Mouse (Mus musculus) erythroblast, adult 5-6 weeks (primary cell): ENCODE measurements around the gene Engase. TPM values are rescaled to one million over a fixed set of nuclear protein-coding genes. Genes with fewer than 3 reads are reported as not detected.

Experiments used
- ATAC-seq: replicated peaks from 2 replicates; pipeline ENCODE4 v1.8.0; 2016; ENCODE audit warnings: moderate number of reproducible peaks, mild to moderate bottlenecking, moderate TSS enrichment, inconsistent platforms; ENCODE audit not compliant: poor library complexity, low FRiP score, severe bottlenecking
- total RNA-seq, 2 experiments: library from RNA; stranded (forward) in 1 of 2; stranded (reverse) in 1 of 2; fragments of 150-400 nt in 1 of 2; fragments of 200-764, 138-1000 nt in 1 of 2; gene quantifications; 2 replicates each; pipeline versions ENCODE4 v1.2.3 to v1.2.4; 2015 to 2017; ENCODE audit warnings: low replicate concordance in 2 of 2

The Engase gene
- total RNA-seq, 2 experiments from 2014 or later, result 0.85 to 2.1 TPM

DNA sequence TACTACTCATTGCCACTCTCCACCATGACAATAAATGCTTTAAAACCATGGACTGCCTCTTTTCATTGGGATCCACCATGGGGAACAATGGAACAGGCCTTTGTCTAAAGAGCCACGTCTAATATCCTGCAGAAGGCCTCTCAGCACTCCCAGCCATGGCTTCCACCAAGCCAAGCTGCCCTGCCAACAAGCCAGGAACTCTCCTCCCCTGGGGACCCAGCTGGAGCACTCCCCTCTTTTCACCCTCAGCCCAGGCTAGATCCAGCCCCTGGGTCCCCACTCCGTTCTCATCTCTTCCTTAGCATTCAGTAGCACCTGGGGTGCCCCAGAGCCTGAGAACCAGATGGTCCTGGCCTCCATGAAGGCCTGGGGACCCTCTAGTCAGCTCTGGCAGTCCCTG lies 23.7 kb upstream of the Engase start:
- no peak for ATAC-seq

DNA sequence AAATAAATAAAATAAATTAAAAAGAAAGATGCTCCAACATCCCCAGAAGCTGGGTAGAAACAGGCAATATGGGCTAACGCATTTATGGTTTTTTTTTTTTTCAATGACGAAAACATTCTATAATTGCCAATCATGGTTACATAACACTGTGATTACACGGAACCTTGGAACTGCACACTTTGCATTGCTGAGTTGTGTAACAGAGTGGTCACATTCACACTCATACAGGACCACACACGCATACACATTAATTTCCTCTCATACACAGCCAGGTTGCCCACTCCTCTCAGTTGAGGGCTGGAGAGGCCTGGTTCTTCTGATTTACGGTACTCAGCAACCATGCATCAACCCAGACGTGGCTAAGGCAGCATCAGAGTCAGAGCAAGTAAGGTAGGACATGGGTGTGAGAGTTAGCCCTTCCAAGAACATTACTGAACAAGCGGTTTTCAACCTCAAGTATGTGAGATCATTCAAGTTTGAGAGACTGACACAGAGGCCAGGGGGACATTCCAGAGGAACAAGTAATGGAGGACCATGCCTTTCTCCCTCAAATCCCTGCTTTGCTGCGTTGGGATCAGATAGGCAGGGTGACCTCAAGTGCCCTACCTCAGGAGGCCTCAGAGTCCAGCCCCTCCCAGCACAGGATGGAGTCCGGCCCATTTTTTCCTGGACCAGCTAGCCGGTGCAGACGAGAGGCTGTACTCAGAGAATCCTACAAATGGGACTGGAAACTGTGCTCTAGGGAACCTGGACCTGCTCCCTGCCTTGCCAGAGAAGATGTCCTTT lies 22.6 kb upstream of the Engase start:
- no peak for ATAC-seq

DNA sequence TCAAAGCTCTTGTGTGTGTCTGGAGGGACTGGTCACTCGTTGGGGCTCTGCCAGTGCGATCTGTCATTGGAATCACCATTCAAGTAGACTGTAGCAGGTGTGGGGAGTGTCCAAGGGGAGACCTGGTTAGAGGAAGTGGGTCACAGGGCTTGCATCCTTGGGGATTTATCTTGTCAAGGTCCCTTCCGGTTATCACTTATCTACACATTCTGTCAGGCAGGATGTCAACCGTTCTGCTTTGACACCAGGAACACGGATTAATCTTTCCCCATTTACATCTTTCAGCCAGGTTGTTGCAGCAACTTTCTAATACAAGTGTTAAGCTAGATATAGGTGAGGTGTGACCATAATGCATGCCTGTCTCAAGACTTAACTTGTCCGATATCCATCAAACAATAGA lies 20.8 kb upstream of the Engase start:
- no peak for ATAC-seq

DNA sequence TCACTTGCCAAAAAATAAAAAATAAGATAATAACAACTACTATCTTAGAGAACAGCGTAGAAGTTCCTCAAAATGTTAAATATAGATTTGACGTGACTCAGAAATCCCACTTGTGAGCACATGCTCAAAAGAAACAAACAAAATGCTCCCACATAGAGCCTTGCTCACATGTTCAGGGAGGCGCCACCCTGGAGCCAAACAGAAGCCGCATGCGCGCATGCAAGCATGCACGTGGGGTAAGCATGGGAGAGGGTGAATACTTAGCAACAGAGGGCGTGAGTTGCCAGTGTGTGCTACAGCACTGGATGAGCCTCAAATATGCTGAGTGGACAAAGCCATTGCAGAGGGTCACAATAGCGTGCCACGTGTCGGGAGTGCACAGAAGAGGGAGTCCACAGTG lies 19.7 kb upstream of the Engase start:
- no peak for ATAC-seq

DNA sequence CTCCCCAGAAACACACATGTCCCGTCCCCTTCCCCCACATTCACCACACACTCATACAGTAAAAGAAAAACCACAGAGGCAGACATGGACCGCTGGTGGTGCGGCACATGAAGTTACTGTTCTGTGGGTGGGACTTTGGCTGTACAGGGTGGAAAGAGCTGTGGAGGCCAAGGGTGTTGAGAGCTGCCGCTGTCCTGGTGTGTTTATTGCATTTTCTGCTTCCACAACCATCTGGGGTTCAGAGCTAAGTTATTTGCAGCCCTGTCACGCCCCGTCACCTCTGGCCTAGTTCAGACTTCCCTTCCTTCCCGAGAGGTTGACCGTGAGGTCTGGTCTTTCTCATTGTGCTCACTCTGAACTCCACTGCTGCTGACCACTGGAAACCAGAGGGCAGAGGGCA lies 17.6 kb upstream of the Engase start:
- ATAC-seq, result no peak

DNA sequence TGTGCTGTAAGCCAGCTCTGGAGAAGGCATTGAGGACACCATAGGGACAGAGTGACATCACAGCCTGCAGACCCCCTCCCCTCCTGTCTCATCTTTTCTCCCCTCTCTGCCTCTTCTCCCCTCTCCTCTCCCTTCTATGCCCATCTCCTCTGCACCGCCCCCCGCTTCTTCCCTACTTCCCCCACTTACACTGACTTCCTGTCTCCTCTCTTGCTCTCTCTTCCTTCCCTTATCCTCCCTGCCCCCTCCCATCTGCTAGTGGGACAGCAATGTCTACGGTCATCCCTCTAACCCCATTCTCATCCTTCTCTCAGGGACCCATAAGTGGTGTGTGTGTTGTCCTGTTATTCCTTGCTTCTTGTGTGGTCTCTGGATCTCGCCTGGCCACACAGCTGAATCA lies 17.1 kb upstream of the Engase start:
- ATAC-seq, result no peak

DNA sequence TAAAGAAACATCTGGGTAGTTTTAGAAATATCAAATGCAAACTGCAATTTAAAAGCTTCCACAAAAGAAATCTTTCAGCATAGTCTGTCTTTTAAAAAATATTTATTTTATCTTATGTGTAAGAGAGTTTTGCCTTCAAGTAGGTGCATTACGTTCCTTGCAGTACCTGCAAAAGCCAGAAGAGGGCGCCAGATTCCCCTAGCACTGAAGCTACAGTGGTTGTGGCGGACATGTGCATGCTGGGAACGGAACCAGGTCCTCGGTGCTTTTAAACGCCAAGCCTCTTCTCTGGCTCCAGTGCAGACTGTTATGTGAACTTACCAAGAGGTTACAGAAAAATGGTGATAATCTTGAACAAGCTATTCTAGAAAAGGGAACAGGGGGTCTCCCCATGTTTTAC lies 16.3 kb upstream of the Engase start:
- ATAC-seq, result no peak

DNA sequence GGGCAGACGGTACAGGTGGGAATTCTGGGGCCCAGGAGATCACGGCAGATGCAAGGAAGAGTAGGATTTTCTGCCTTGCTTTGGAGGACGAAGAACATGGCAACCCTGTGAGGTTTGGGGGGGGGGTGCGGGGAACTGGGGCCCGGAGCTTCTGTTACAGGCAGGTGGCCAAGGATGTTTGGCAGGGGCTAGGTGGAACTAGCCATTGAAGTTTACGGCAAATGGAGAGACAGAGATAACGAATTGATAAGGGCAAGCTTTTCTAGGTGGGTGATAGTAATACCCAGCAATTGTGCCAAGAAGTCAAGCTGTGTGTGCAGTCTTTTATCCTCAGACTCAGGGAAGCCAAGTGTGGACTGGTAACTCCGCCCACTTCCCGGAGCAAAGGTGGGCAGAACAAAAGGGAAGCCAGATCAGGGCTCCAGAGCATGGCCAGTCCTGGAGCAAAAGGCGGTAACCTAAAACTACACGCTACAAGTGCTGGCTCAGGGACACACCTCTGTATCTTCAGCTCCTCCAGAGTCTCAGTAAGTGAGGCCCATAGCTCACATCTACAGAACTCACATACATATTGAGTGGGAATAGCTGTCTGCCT lies 9.1 kb upstream of the Engase start:
- ATAC-seq, result no peak

DNA sequence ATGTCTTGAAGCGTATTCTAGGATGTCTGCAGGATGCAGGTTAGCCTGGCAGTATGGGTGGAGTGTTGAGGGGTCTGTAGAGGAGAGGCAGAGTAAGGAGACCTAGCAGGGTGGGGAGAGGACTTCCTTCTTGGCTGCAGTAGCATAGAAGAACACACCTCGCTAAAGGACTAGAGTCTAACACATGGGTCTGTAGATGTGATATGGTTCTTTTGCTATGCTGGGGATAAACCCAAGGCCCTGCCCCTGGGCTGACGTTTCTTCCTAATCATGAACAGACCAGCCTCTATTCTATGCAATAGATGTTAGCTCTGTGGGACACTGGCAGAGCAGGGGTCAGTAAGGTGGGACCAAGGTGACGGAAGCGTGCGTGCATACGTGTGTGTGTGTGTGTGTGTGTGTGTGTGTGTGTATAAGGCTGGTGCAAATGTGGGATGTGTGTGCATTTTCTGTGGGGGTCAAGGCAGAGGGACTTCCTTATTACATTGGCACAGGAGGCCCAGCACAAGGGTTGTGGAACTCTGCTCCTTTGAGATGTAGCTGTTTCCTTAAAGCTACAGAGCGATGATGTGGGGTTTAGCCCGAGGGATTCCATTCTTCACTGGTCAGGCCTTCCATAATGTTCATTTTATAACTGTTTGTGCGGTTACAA lies 7.0 kb upstream of the Engase start:
- ATAC-seq, result no peak

DNA sequence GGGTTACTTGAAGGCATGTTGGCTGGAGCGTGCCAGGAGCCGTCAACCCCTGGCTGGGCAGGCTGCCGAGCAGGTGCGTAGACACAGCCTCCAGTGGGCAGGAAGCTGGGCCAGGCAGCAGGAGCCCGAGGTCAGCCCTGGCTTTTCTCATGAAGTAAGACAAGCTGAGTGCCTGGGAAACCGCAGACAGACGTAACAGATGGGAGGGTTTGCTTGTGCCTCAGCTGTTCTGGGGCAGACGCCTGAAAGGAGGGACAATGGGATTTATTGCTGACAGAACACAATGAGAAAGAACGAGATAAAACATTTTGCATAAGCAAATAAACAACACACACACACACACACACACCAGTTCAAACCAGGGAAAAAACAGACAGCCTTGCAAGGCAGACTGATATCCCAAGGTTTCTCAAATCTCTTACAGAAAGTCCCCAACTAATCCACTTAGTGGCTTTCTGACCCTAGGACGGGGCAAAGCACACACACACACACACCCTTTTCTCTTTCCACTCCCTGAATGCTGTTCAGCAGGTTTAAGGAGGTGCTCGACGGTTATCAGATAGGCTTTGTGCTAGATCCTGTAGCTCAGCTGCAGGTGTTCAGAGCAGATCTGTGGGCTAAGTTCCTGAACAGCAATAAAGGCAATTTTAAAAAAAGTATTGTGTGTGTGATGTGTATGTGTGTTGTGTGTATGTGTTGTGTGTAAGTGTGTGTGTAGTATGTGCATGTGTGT lies 6.2 kb upstream of the Engase start:
- peak; percentile 29; the same call in 1 of the 2 replicates for ATAC-seq

DNA sequence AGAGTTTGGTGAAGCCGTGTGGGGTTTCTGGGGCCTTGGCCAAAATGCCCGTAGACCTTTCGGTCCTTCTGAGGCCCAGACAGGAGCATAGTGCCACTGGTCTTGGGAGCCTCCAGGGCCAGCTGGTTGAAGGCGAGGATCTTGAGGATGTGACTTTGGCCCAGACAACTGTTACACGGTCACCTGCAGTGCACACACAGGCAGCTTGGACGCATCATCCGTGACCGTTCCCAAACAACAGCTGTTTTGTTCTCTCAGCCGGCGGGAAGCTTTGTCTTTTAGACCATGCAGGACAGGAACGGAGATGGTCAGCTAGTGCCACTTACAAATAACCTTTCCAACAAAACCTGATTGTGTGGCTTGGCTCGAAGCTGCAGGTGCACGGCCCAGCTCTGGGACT lies 5.0 kb upstream of the Engase start:
- ATAC-seq, result no peak

DNA sequence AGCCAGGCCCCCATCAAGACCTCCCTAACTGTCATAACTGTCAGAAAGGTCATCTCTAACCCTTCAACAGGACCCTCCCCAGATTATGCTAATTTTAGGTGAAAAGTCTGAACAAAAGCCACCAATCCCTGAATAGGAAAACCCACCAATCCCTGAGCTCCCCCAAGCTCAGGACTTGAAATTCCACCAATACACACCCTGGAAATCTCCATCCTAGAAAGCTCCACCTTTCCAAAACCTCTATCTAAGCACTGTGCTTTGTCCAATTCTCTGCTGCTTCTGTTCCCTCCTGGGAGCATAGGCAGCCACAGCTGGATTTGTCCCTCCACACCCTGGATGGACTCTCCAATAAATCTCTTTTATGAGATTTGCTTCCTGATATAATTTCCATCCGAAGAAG lies 3.5 kb upstream of the Engase start:
- no peak for ATAC-seq

DNA sequence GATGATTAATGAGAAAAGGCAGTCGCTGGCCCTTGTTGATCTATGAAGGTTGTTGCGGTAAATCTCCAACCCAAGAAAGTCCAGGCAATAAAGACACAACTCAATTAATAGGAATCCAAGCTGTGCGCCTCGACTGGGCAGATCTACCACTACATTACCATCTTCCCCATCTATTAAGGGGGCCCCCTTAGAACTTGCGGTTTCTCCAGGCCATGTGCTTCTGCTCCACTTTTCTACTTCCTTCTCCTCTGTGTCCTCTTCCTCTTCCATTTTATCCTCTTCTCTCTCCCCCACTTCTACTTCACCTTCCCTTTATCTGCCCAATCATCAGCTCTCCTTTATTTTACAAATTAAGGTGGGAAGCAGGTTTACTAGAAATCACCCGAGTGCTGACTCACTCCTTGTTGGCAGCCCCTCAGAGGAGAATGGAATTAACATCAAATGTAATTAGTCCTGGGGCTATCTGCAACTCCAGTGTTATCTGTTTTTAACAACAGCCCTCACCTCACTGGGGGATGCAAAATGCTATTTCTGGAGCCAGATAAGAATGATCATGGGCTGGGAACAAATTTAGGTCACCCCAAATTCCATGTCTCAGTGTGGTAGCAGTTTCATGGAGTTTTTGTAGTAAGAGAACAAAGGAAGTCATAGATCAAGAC lies 2.7 kb upstream of the Engase start:
- no peak for ATAC-seq

DNA sequence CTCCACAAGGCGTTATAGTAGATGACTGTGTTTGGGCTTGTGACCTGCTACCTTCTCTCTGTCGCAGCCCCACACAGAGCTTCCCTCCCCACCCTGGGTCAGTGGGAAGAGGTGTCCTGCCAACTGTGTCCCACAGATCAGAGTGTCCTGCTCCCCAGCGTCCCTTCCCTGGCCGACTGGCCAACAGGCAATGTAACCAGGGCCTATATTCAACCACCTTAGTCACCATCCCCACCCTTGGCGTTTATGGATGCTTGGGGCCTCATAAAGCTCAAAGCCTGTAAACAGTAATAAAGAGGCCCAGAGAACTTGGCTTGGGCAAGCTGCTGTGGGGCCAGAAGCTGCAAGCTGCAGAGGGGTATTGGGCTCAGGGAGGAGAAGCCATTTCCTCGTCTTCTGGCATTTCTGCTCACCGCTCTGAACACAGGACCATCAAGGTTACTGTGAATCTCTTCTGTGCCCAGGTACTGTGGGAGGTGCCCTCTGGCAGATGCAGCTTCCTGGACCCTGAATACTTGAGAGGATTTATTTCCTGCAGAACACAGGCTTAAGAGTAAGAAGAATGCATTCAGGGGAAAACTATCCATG lies 1.0 kb upstream of the Engase start:
- no peak for ATAC-seq

DNA sequence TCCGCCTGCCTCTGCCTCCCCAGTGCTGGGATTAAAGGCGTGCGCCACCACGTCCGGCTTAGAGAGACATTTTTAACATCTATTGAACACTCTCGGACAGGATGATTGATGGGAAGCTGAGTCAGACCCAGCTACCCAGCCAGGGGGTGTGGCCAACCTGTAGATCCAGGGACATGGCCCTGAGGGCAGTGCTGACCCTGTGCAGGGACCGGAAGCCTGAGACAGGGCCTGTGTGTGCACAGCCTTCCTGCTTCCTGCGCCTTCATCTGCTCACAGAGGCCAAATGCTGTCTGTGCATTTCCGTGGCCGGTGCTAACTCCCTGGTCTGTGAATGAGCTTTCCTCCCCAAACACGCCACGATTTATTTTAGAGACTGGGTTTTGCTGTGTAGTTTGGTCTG lies 3.1 kb downstream of the Engase start:
- ATAC-seq, result no peak

DNA sequence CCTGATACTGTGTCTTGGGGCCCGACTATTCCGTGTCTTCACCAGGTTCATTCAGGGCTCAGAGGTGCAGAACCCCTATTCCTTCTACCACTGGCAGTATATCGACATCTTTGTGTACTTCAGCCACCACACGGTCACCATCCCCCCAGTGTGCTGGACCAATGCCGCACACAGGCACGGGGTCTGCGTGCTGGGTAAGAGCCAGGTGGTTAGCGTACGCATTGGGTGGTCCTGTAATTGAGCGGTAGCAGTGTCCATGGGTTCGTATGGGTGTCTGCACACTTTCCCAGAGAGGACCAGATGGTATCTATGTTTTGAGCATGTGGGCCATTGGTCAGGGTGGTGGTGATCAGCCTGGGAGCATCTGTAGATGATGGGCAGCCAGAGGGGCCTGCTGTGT lies 4.6 kb downstream of the Engase start:
- ATAC-seq, result no peak

DNA sequence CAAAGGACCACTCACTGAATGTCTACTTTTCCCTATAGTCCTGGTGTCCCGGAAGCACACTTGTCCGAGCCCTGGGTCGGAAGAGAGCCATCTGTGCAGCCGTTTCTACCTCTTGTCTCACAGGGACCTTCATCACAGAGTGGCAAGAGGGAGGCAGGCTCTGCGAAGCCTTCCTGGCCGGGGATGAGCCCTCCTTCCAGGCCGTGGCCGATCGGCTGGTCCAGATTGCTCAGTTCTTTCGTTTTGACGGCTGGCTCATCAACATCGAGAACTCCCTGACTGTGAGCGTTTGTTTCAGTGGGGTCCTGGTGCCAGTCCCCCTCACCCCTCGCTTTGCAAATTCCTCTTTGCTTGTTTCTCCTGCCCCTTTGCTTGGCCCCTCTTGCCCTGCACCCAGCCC lies 5.1 kb downstream of the Engase start:
- no peak for ATAC-seq

DNA sequence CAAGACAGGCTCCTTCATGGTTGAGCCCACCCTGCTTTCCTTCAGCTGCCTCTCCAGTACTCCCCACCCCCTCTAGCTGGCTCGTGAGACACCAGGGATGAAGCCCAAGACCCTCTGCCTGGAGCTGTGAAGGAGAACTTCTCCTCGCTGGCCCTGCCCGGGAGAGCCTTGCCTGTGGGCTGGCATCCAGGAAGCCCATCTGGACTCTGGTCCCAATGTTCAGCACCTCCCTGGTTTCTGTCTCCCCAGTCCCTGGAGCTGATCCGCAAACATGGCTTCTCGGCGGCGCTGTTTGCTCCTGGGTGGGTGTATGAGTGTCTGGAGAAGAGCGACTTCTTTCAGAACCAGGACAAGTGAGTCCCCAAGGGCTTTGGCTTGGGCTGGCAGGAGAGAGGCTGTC lies 7.5 kb downstream of the Engase start:
- no peak for ATAC-seq

DNA sequence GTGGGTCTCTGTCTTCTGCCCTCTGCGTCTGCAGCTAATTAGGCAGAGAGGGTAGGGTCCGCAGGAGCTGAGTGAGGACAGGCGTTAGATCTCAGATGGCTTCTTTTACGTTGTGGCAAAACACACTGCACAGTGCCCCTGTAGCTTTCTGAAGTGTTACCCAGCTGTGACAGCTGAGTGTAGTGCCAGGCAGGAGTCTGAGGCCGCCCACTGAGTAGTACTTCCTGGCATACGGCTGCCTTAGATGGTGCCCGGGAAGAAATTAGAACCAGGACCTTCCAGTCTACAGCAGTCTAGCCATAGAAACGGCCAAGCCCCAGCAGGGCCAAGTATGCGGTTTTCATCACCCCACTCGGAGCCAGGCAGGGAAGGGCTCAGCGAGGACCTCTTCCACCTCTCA lies 8.7 kb downstream of the Engase start:
- no peak for ATAC-seq

DNA sequence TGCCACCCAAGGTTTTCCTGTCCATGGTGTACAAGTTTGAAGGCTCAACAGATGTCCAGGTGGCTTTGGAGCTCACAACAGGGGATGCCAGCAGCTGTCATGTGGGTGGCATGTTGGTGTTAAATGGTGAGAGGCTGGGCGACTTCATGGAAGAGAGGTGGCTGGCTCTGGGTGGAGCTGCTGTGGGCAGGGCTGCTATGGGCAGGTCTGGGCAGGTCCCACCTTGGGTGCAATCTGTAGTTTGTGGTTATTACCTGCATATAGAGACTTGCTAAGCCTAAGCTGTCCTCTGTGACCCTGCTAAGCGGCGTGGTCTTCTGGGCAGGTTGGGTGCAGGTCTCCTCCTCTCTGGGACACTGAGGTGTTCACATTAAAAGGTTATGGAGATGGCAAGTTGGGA lies 9.2 kb downstream of the Engase start:
- ATAC-seq, result no peak
